Mouse (Mus musculus) ES-E14 (cell line): ENCODE results near the gene Rhebl1. TPM values are rescaled to one million over a fixed set of nuclear protein-coding genes. Genes with fewer than 3 reads are reported as not detected.

Source experiments
- DNase-seq: peaks from one replicate; pipeline ENCODE4 v3.0.0-alpha.2; 2013; ENCODE audit warnings: low read depth, low spot score
- H3K27ac ChIP-seq: 2 replicates; pipeline ENCODE4 v1.5.1; 2012; ENCODE audit warnings: low read depth, mild to moderate bottlenecking, low read length, moderate library complexity, mixed read lengths; ENCODE audit not compliant: poor library complexity, insufficient read depth, severe bottlenecking
- H3K36me3 ChIP-seq: 2 replicates; pipeline ENCODE4 v1.6.1; 2012; ENCODE audit warnings: mild to moderate bottlenecking, low read length, moderate library complexity, mixed read lengths; ENCODE audit not compliant: control insufficient read depth, poor library complexity, insufficient read depth, severe bottlenecking
- H3K4me1 ChIP-seq, 2 experiments: fragments of 150-350 bp in 1 of 2; sonication (generic) in 1 of 2; 2 replicates each; pipeline ENCODE4 v1.6.1; 2012; ENCODE audit warnings: low read length in 2 of 2, mild to moderate bottlenecking in 1 of 2, mixed read lengths in 1 of 2; ENCODE audit not compliant: control insufficient read depth in 2 of 2, insufficient read depth in 2 of 2, poor library complexity in 1 of 2
- H3K4me3 ChIP-seq, 2 experiments: fragments of 150-350 bp in 1 of 2; sonication (generic) in 1 of 2; 2 replicates each; pipeline ENCODE4 v1.5.1; 2012; ENCODE audit warnings: low read length in 2 of 2, low read depth in 1 of 2, mild to moderate bottlenecking in 1 of 2, mixed read lengths in 1 of 2; ENCODE audit not compliant: insufficient read depth in 1 of 2, poor library complexity in 1 of 2, severe bottlenecking in 1 of 2
- H3K9ac ChIP-seq: 2 replicates; pipeline ENCODE4 v1.6.1; 2012; ENCODE audit warnings: low read depth, mild to moderate bottlenecking, low read length, mixed read lengths; ENCODE audit not compliant: poor library complexity, insufficient read depth, severe bottlenecking
- H3K9me3 ChIP-seq: fragments of 150-350 bp; sonication (generic); 2 replicates; pipeline ENCODE4 v1.6.1; 2012; ENCODE audit warnings: low read depth, mild to moderate bottlenecking, low read length; ENCODE audit not compliant: control insufficient read depth, insufficient read depth
- CHD2 ChIP-seq: IDR thresholded peaks from 2 replicates; pipeline ENCODE4 v1.6.1; 2014; ENCODE audit warnings: mild to moderate bottlenecking, low read depth, low read length, inconsistent platforms
- HCFC1 ChIP-seq: IDR thresholded peaks from 2 replicates; pipeline ENCODE4 v1.6.1; 2012; ENCODE audit warnings: low read length, inconsistent platforms, borderline replicate concordance; ENCODE audit not compliant: insufficient read depth
- MAFK ChIP-seq: IDR thresholded peaks from 2 replicates; pipeline ENCODE4 v1.6.1; 2014; ENCODE audit warnings: mild to moderate bottlenecking, low read depth, low read length, inconsistent platforms; ENCODE audit not compliant: insufficient read depth
- ZC3H11A ChIP-seq: IDR thresholded peaks from 2 replicates; pipeline ENCODE4 v1.6.1; 2012; ENCODE audit warnings: low read depth, mild to moderate bottlenecking, inconsistent platforms, low read length, borderline replicate concordance
- ZNF384 ChIP-seq: IDR thresholded peaks from 2 replicates; pipeline ENCODE4 v1.6.1; 2012; ENCODE audit warnings: low read depth, low read length, inconsistent platforms
- in situ Hi-C, 2 experiments: fragments of 600-800 bp; cut with MboI; formaldehyde crosslinking; loops; one replicate each; pipeline ENCODE4 v1.15.1; 2025; ENCODE audit warnings: low sequenced_read_pairs in 2 of 2, inconsistent platforms in 1 of 2; ENCODE audit not compliant: unreplicated experiment in 2 of 2
- total RNA-seq: library from RNA; depleted of rRNA; stranded (reverse); fragments of 300-350 nt; gene quantifications from 2 replicates; pipeline ENCODE4 v1.2.3, GENCODE M21; 2012

Gene Rhebl1
- total RNA-seq, 1 experiment, result 48.2 TPM

- no peak overlapping the region for H3K4me3 ChIP-seq
- H3K9me3 ChIP-seq, result no peaks in the 10 kb centered on the region
- H3K9ac ChIP-seq, result no peak overlapping the region
- in situ Hi-C loops, result no loop called here
- TF ChIP-seq ZNF384 (no peak), HCFC1 (no peak), ZC3H11A (no peak), CHD2 (no peak), MAFK (no peak)
- H3K4me1 ChIP-seq, result peaks cover 5 to 21% of the 10 kb centered on the region in 2 experiments; a peak in 2 of 4 replicates
- H3K36me3 ChIP-seq, result peaks cover 60% of the 10 kb centered on the region
- no peak for DNase-seq
- H3K27ac ChIP-seq, result no peak overlapping the region
Observed at GRCm38 (mm10) chr15:98865771-98866170, 28.6 kb downstream of the Rhebl1 start.

GRCm38 (mm10) chr15:98864951-98865350 lies 29.4 kb downstream of the Rhebl1 start:
- in situ Hi-C loops, result no loop called here
- H3K4me3 ChIP-seq, result no peak overlapping the region
- no peak overlapping the region for H3K27ac ChIP-seq
- H3K36me3 ChIP-seq, result peaks cover 67% of the 10 kb centered on the region
- no peak for DNase-seq
- no peak overlapping the region for H3K9ac ChIP-seq
- H3K9me3 ChIP-seq, result no peaks in the 10 kb centered on the region
- peaks cover 5 to 18% of the 10 kb centered on the region in 2 experiments; a peak in 2 of 4 replicates for H3K4me1 ChIP-seq
- TF ChIP-seq ZC3H11A (no peak), ZNF384 (no peak), CHD2 (no peak), HCFC1 (no peak), MAFK (no peak)

- TF ChIP-seq CHD2 (no peak), ZNF384 (no peak), ZC3H11A (no peak), MAFK (no peak), HCFC1 (no peak)
- DNase-seq, result no peak
- H3K9ac ChIP-seq, result no peak overlapping the region
- no peak overlapping the region for H3K4me3 ChIP-seq
- in situ Hi-C loops, result no loop called here
- no peaks in the 10 kb centered on the region for H3K9me3 ChIP-seq
- peaks cover 80% of the 10 kb centered on the region for H3K36me3 ChIP-seq
- no peak overlapping the region for H3K27ac ChIP-seq
- peaks cover 0 to 9% of the 10 kb centered on the region in 2 experiments; a peak in 1 of 4 replicates for H3K4me1 ChIP-seq
Observed at GRCm38 (mm10) chr15:98863451-98863958, 30.8 kb downstream of the Rhebl1 start.

- in situ Hi-C loops, result no loop called here
- no peaks in the 10 kb centered on the region for H3K9me3 ChIP-seq
- no peak overlapping the region for H3K4me3 ChIP-seq
- H3K4me1 ChIP-seq, result no peaks in the 10 kb centered on the region
- H3K36me3 ChIP-seq, result peaks cover 93% of the 10 kb centered on the region
- DNase-seq, result no peak
- H3K27ac ChIP-seq, result no peak overlapping the region
- no peak overlapping the region for H3K9ac ChIP-seq
- TF ChIP-seq CHD2, result no peak
- TF ChIP-seq ZNF384, result no peak
- no peak for TF ChIP-seq HCFC1
- TF ChIP-seq MAFK, result no peak
- TF ChIP-seq ZC3H11A, result no peak
Observed at GRCm38 (mm10) chr15:98861701-98862410, 32.5 kb downstream of the Rhebl1 start.

GRCm38 (mm10) chr15:98860921-98861320 lies 33.4 kb downstream of the Rhebl1 start:
- H3K9me3 ChIP-seq, result no peaks in the 10 kb centered on the region
- DNase-seq, result no peak

More at GRCm38 (mm10) chr15:98860921-98861320, 33.4 kb downstream of the Rhebl1 start:
- no peak overlapping the region for H3K27ac ChIP-seq
- no peaks in the 10 kb centered on the region for H3K4me1 ChIP-seq
- no peak overlapping the region for H3K9ac ChIP-seq
- no peak for TF ChIP-seq CHD2
- TF ChIP-seq ZC3H11A, result no peak
- no peak for TF ChIP-seq HCFC1
- TF ChIP-seq MAFK, result no peak
- TF ChIP-seq ZNF384, result no peak
- no peak overlapping the region for H3K4me3 ChIP-seq
- in situ Hi-C loops, result no loop called here
- H3K36me3 ChIP-seq, result peaks cover 95% of the 10 kb centered on the region
